Mouse (Mus musculus): ENCODE results near the gene Pias3. TPM values are rescaled to one million over a fixed set of nuclear protein-coding genes. Genes with fewer than 3 reads are reported as not detected.
"Not testable (repeated sequence)": the region's sequence is repeated elsewhere in the genome, so short reads cannot be mapped to it uniquely, and the experiment has no call there.

Pias3 gene
- polyA plus RNA-seq, 1 experiment from 2014 or later = 28.8 TPM

DNA sequence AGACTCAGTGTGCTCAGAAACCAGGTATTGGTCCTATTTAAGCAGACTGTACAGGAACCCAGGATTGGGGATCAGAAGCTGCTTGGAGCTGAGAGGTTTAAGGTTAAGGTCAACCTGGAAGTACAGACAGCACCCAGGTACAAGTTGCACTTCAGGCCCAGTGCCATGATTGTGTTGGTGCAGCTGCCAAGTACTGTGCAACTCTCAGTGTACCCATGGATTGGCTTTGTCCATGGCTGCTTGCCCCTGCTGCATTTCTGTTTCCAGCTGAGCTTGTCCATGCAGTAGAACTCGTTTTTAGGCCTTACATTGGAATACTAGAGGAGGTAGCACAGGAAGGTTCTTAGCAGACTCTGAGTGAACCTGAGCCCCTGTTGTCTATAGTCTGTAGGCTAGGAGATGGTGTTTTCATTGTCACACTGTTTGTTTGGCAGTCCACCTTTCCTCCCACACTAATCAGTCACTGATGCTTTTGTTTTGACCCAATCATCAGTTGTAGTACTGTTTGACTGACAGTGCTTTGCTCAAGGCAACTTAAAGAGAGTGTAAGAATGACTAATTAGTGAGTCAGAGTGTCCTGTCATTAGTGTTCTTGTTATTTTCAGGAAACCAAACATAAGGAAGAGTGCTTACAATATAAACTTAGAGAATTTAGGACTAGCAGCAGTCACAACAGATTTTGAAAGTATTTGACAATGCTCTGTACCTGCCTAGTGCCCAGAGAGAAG, 41.0 kb downstream of the Pias3 start:
- Histone ChIP-seq H3K9ac (no peak overlapping the region), H3K4me1 (peaks cover 10% of the 10 kb centered on the region), H3K4me3 (no peak overlapping the region), H3K27ac (no peak overlapping the region), H3K27me3 (no peaks in the 10 kb centered on the region), H3K36me3 (ENCODE audit: poor library complexity, severe bottlenecking) (no peaks in the 10 kb centered on the region; the same call in 1 of the 2 replicates), H3K4me2 (no peak overlapping the region), H3K9me3 (replicated peaks) (no peaks in the 10 kb centered on the region)
- 34% methylated on average over 1 of the region's 1 CpGs for WGBS
- no peak for ATAC-seq

DNA sequence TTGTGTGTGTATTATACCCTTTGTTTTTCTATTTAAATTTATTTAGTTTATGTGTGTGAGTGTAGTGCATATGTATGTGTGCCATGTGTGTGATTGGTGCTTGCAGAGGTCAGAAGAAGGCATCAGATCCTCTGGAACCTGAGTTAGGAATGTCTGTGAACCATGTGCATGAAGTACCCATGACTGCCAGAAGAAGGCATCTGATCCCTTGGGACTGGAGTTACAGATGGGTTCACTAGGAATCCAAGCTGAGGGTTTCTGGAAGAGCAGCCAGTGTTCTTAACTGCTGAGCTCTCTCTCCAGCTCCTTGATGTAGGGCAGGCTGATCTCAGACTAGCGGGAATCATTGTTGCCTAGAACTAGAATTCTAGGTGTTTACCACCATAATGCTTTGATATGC, 41.8 kb downstream of the Pias3 start:
- no peak overlapping the region for H3K9ac ChIP-seq
- no peaks in the 10 kb centered on the region for H3K27me3 ChIP-seq
- H3K4me1 ChIP-seq = peaks cover 10% of the 10 kb centered on the region
- no peak overlapping the region for H3K4me2 ChIP-seq
- no peaks in the 10 kb centered on the region for H3K9me3 ChIP-seq (replicated peaks)
- 88% methylated on average over 1 of the region's 1 CpGs for WGBS
- ATAC-seq = no peak
- no peak overlapping the region for H3K27ac ChIP-seq
- H3K36me3 ChIP-seq (ENCODE audit: poor library complexity, severe bottlenecking) = no peaks in the 10 kb centered on the region
- no peak overlapping the region for H3K4me3 ChIP-seq

DNA sequence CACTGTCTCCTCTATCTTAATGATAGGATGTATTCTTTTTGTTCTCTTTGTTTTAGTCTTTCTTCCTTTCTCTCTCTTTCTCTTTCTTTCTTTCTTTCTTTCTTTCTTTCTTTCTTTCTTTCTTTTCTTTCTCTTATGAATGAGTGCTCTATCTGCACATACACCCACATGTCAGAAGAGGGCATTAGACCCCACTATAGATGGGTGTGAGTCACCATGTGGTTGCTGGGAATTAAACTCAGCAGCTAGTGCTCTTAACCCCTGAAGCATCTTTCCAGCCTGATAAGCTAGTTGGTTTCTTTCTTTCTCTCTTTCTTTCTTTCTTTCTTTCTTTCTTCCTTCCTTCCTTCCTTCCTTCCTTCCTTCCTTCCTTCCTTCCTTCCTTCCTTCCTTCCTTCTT, 44.1 kb downstream of the Pias3 start:
- H3K9me3 ChIP-seq (replicated peaks) = not testable (repeated sequence)

DNA sequence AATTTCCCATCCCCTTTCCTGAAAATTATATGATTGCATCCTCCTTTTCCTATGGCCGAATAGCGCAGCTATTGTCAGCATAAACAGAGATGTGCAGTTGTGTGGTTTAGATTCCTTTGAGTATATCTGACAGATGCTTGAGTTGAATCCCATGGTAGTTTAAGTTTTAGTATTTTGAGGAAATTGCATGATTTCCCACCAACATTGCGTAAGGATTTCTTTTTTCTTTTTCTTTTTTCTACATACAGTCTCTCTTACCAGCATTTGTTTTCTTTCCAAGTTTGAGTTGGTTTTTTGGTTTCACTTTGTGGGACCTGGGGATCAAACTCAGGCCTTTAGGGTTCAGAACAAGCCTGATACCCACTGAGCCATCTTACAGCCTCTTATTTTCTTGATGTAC, 48.2 kb downstream of the Pias3 start:
- 99% methylated on average over 3 of the region's 3 CpGs for WGBS
- Histone ChIP-seq H3K27ac (no peak overlapping the region), H3K36me3 (ENCODE audit: poor library complexity, severe bottlenecking) (no peaks in the 10 kb centered on the region), H3K4me1 (no peaks in the 10 kb centered on the region), H3K4me3 (no peak overlapping the region), H3K27me3 (no peaks in the 10 kb centered on the region), H3K9me3 (replicated peaks) (no peaks in the 10 kb centered on the region), H3K9ac (no peak overlapping the region), H3K4me2 (no peak overlapping the region)
- no peak for ATAC-seq

More for the DNA sequence above, 44.1 kb downstream of the Pias3 start:
- peaks cover 10% of the 10 kb centered on the region for H3K4me1 ChIP-seq
- not testable (repeated sequence) for ATAC-seq; H3K4me3 ChIP-seq; H3K27ac ChIP-seq; H3K9ac ChIP-seq; H3K36me3 ChIP-seq (ENCODE audit: poor library complexity, severe bottlenecking); H3K27me3 ChIP-seq; H3K4me2 ChIP-seq

DNA sequence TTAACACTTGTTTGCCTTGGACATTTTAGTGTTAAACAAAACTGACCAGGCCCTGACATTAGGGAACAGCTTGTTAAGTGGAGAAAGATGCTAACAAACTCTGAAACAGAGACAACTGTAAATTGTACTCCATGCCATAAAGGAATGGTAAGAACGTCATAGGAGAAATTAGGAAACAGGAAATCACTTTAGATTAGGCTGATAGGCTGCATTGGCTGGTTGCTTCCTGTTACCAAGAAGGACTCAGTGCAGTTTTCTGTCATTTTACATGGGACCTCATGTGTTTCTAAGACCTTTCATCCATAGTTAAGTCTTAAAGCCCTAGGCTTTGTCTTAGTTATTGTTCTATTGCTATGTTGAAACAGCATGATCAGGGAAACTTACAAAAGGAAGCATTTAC, 50.6 kb downstream of the Pias3 start:
- Histone ChIP-seq H3K36me3 (ENCODE audit: poor library complexity, severe bottlenecking) (no peaks in the 10 kb centered on the region), H3K27me3 (no peaks in the 10 kb centered on the region), H3K4me2 (no peak overlapping the region), H3K9ac (no peak overlapping the region), H3K27ac (no peak overlapping the region), H3K4me1 (no peaks in the 10 kb centered on the region), H3K4me3 (no peak overlapping the region), H3K9me3 (replicated peaks) (no peaks in the 10 kb centered on the region; the same call in 1 of the 2 replicates)
- WGBS = 89% methylated on average over 1 of the region's 1 CpGs
- no peak for ATAC-seq

Other genes starting within 250 kb of the Pias3 start
- not detected in 2 replicates for gene BC107364, start 244.1 kb upstream of the Pias3 start, polyA plus RNA-seq (2015; fragmentation: Nextera tagmentation; extraction: Ambion mirVana)
- gene Hfe2, start 171.2 kb upstream of the Pias3 start, polyA plus RNA-seq (2015; fragmentation: Nextera tagmentation; extraction: Ambion mirVana) = 0.25 and 0.36 TPM in 2 replicates
- gene Txnip, start 138.4 kb upstream of the Pias3 start, polyA plus RNA-seq (2015; fragmentation: Nextera tagmentation; extraction: Ambion mirVana) = 49.1 and 51.0 TPM in 2 replicates
- 1.2 and 1.3 TPM in 2 replicates for gene Gm16253, start 119.4 kb upstream of the Pias3 start, polyA plus RNA-seq (2015; fragmentation: Nextera tagmentation; extraction: Ambion mirVana)
- 37.5 and 40.2 TPM in 2 replicates for gene Polr3gl, start 102.2 kb upstream of the Pias3 start, polyA plus RNA-seq (2015; fragmentation: Nextera tagmentation; extraction: Ambion mirVana)
- 6.6 and 6.7 TPM in 2 replicates for gene Ankrd34a, start 99.7 kb upstream of the Pias3 start, polyA plus RNA-seq (2015; fragmentation: Nextera tagmentation; extraction: Ambion mirVana)
- 6.9 and 7.2 TPM in 2 replicates for gene Lix1l, start 95.2 kb upstream of the Pias3 start, polyA plus RNA-seq (2015; fragmentation: Nextera tagmentation; extraction: Ambion mirVana)
- 161 and 168 TPM in 2 replicates for gene Rbm8a, start 66.5 kb upstream of the Pias3 start, polyA plus RNA-seq (2015; fragmentation: Nextera tagmentation; extraction: Ambion mirVana)
- 48.2 and 54.0 TPM in 2 replicates for gene Pex11b, start 61.0 kb upstream of the Pias3 start, polyA plus RNA-seq (2015; fragmentation: Nextera tagmentation; extraction: Ambion mirVana)
- 0.06 and 0.10 TPM in 2 replicates for gene Gm42957, start 60.9 kb upstream of the Pias3 start, polyA plus RNA-seq (2015; fragmentation: Nextera tagmentation; extraction: Ambion mirVana)
- gene Itga10, start 50.8 kb upstream of the Pias3 start, polyA plus RNA-seq (2015; fragmentation: Nextera tagmentation; extraction: Ambion mirVana) = 0.40 and 0.57 TPM in 2 replicates
- gene Ankrd35, start 26.3 kb upstream of the Pias3 start, polyA plus RNA-seq (2015; fragmentation: Nextera tagmentation; extraction: Ambion mirVana) = 0.57 and 2.3 TPM in 2 replicates
- 6.4 and 7.2 TPM in 2 replicates for gene Nudt17, start 12.2 kb downstream of the Pias3 start, polyA plus RNA-seq (2015; fragmentation: Nextera tagmentation; extraction: Ambion mirVana)
- 41.1 and 42.0 TPM in 2 replicates for gene Polr3c, start 31.2 kb downstream of the Pias3 start, polyA plus RNA-seq (2015; fragmentation: Nextera tagmentation; extraction: Ambion mirVana)
- 68.6 and 71.7 TPM in 2 replicates for gene Rnf115, start 31.3 kb downstream of the Pias3 start, polyA plus RNA-seq (2015; fragmentation: Nextera tagmentation; extraction: Ambion mirVana)
- 0.15 TPM in 1 of 2 replicates, not detected in the other for gene Pdzk1, start 132.9 kb downstream of the Pias3 start, polyA plus RNA-seq (2015; fragmentation: Nextera tagmentation; extraction: Ambion mirVana)
- 0.09 TPM in 2 replicates for gene Cd160, start 133.0 kb downstream of the Pias3 start, polyA plus RNA-seq (2015; fragmentation: Nextera tagmentation; extraction: Ambion mirVana)
- 2.3 and 3.0 TPM in 2 replicates for gene Gja5, start 208.3 kb downstream of the Pias3 start, polyA plus RNA-seq (2015; fragmentation: Nextera tagmentation; extraction: Ambion mirVana)
- 37.4 and 38.9 TPM in 2 replicates for gene Gpr89, start 209.0 kb downstream of the Pias3 start, polyA plus RNA-seq (2015; fragmentation: Nextera tagmentation; extraction: Ambion mirVana)
- 0.03 TPM in 1 of 2 replicates, not detected in the other for gene Gja8, start 229.6 kb downstream of the Pias3 start, polyA plus RNA-seq (2015; fragmentation: Nextera tagmentation; extraction: Ambion mirVana)